Mouse (Mus musculus): Measurements from ENCODE around the gene Msl3l2.

- 0 out of 2 replicates have a peak, but pooled peaks have one; percentile 55 for TF ChIP-seq CTCF (IDR thresholded peaks at IDR 0.05; ENCODE audit: borderline replicate concordance, control insufficient read depth, extremely low read depth, insufficient read depth, low read length, poor library complexity)
- TF ChIP-seq POLR2A (IDR thresholded peaks at IDR 0.05; ENCODE audit: control insufficient read depth, extremely low read depth, insufficient read depth, low read length, poor library complexity), result peak; percentile 46; the same call in 1 of the 2 replicates
Measured at GRCm38 (mm10) chr10:56114951-56115635, 8.4 kb downstream of the Msl3l2 start.

Data from thymus, adult 2 months (tissue).